Comparison of ENCODE assay signal across 17 mouse cellular contexts in the genomic region with DNA sequence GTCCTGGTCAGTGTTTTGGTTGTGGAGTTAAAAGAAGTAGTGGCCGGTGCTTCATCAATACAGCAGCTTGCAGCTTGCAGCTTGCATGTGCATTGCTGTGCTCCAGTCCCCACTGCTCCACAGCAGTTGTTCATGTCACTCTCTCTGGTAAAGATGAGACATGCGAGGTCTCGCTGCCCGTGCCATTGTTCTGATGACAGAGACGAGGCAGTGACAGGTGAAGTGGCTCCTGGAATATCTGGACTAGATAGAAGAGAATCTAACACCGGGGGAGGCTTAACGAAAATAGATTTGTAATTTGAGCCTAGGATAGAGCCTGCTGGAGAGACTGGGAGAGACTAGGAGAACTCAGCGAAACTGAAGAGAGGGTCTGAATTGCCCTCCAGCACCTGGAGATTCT.
DNase-seq lines count a peak whose midpoint lies in the region; ATAC-seq and TF ChIP-seq lines count a peak whose summit lies in the region.
"Had no signal": no experiment of that assay in that cellular context is flagged by ENCODE, and none has a peak within 500 bp of the region (broad histone marks: within the 10 kb centered on the region; RNA-seq: fewer than 3 reads in every experiment).

No protein-coding gene starts in this region.

- H3K9me3 ChIP-seq in embryonic facial prominence, embryonic 14.5 days (ENCODE audit: control insufficient read depth, low read length), result no peaks in the 10 kb centered on the region
- H3K9me3 ChIP-seq in heart, embryonic 12.5 days (replicated peaks), result no peaks in the 10 kb centered on the region
- H3K9me3 ChIP-seq in limb, embryonic 14.5 days (ENCODE audit: control insufficient read depth, low read length), result no peaks in the 10 kb centered on the region
- H3K9me3 ChIP-seq in intestine, embryonic 16.5 days (ENCODE audit: control insufficient read depth, low read length), result no peaks in the 10 kb centered on the region
- H3K9me3 ChIP-seq: intestine, embryonic 15.5 days; liver, embryonic 13.5 days; megakaryocyte, embryonic 14.5 days; neural tube, embryonic 15.5 days; stomach, embryonic 15.5 days had no signal

- 0 out of 2 replicates have a peak, but pooled peaks cover 4% of the 10 kb centered on the region for H3K36me3 ChIP-seq in embryonic facial prominence, embryonic 14.5 days (ENCODE audit: control insufficient read depth, insufficient read depth, low read length)
- H3K36me3 ChIP-seq in heart, embryonic 12.5 days, result peaks cover 24% of the 10 kb centered on the region
- H3K36me3 ChIP-seq in limb, embryonic 14.5 days (ENCODE audit: control insufficient read depth, insufficient read depth, low read length), result peaks cover 2% of the 10 kb centered on the region; the same call in 1 of the 2 replicates
- H3K36me3 ChIP-seq in intestine, embryonic 16.5 days (ENCODE audit: control insufficient read depth, insufficient read depth, low read length), result no peaks in the 10 kb centered on the region
- H3K36me3 ChIP-seq: intestine, embryonic 15.5 days; liver, embryonic 13.5 days; neural tube, embryonic 15.5 days; stomach, embryonic 15.5 days had no signal

- no peak overlapping the region for H3K4me2 ChIP-seq in embryonic facial prominence, embryonic 14.5 days (ENCODE audit: low read depth, low read length)
- peak overlapping the region; percentile 20 for H3K4me2 ChIP-seq in heart, embryonic 12.5 days
- no peak overlapping the region for H3K4me2 ChIP-seq in limb, embryonic 14.5 days (replicated peaks; ENCODE audit: low read depth, low read length, severe bottlenecking)
- H3K4me2 ChIP-seq in intestine, embryonic 16.5 days (ENCODE audit: low read depth, low read length), result no peak overlapping the region
- H3K4me2 ChIP-seq: intestine, embryonic 15.5 days; liver, embryonic 13.5 days; neural tube, embryonic 15.5 days; stomach, embryonic 15.5 days had no signal

- no peak for TF ChIP-seq POLR2A in limb, embryonic 14.5 days (IDR thresholded peaks at IDR 0.05; ENCODE audit: borderline replicate concordance, extremely low read depth, insufficient read depth, insufficient read length)

- ATAC-seq in embryonic facial prominence, embryonic 14.5 days (ENCODE audit: low read depth), result no peak
- no peak for ATAC-seq in heart, embryonic 12.5 days (ENCODE audit: insufficient number of reproducible peaks, low FRiP score)
- ATAC-seq in limb, embryonic 14.5 days (ENCODE audit: low FRiP score, low read depth), result peak; percentile 62
- no peak for ATAC-seq in intestine, embryonic 16.5 days
- no peak for ATAC-seq in erythroid progenitor cell, adult 5-6 weeks (replicated peaks; ENCODE audit: low FRiP score, poor library complexity, severe bottlenecking)
- ATAC-seq: intestine, embryonic 15.5 days; lung, postnatal 0 days had no signal

- intact Hi-C loops in heart, postnatal 36 days (cut with DNase I), result no loop called here

- H3K4me1 ChIP-seq in embryonic facial prominence, embryonic 14.5 days (ENCODE audit: control insufficient read depth, insufficient read depth, low read length), result peaks cover 20% of the 10 kb centered on the region
- peaks cover 42% of the 10 kb centered on the region for H3K4me1 ChIP-seq in heart, embryonic 12.5 days (replicated peaks)
- peaks cover 15% of the 10 kb centered on the region for H3K4me1 ChIP-seq in limb, embryonic 14.5 days (ENCODE audit: control insufficient read depth, insufficient read depth, low read length)
- H3K4me1 ChIP-seq in intestine, embryonic 16.5 days (ENCODE audit: control insufficient read depth, insufficient read depth, low read length), result peaks cover 3% of the 10 kb centered on the region; the same call in 1 of the 2 replicates
- H3K4me1 ChIP-seq: liver, embryonic 13.5 days; megakaryocyte, embryonic 14.5 days had no signal

- H3K27me3 ChIP-seq in embryonic facial prominence, embryonic 14.5 days (replicated peaks; ENCODE audit: control insufficient read depth, insufficient read depth, low read length), result no peaks in the 10 kb centered on the region
- H3K27me3 ChIP-seq in heart, embryonic 12.5 days (replicated peaks), result no peaks in the 10 kb centered on the region
- no peaks in the 10 kb centered on the region for H3K27me3 ChIP-seq in limb, embryonic 14.5 days (ENCODE audit: control insufficient read depth, insufficient read depth, low read length)
- H3K27me3 ChIP-seq in intestine, embryonic 16.5 days (replicated peaks; ENCODE audit: control insufficient read depth, insufficient read depth, low read length), result no peaks in the 10 kb centered on the region
- H3K27me3 ChIP-seq: intestine, embryonic 15.5 days; liver, embryonic 13.5 days; neural tube, embryonic 15.5 days; stomach, embryonic 15.5 days had no signal

- DNase-seq in heart, adult 8-10 months (ENCODE audit: low spot score), result peak; percentile 26
- no peak for DNase-seq in heart, postnatal 36 days
- peak; percentile 74 for DNase-seq in embryonic facial prominence, embryonic 14.5 days (ENCODE audit: low spot score)
- no peak for DNase-seq in limb, embryonic 14.5 days (ENCODE audit: low spot score)
- DNase-seq: B cell, adult 2 months; cerebellum, postnatal 14 days; kidney, postnatal 10 days; liver, embryonic 13.5 days; retina, postnatal 1 day had no signal

- no peak overlapping the region for H3K27ac ChIP-seq in embryonic facial prominence, embryonic 14.5 days (replicated peaks; ENCODE audit: low read depth, low read length)
- peak overlapping the region; percentile 69 for H3K27ac ChIP-seq in heart, embryonic 12.5 days (ENCODE audit: poor library complexity, severe bottlenecking)
- H3K27ac ChIP-seq in limb, embryonic 14.5 days (replicated peaks; ENCODE audit: low read depth, low read length), result no peak overlapping the region
- H3K27ac ChIP-seq in intestine, embryonic 16.5 days (ENCODE audit: low read length), result no peak overlapping the region
- H3K27ac ChIP-seq: intestine, embryonic 15.5 days; liver, embryonic 13.5 days; neural tube, embryonic 15.5 days; stomach, embryonic 15.5 days had no signal

- WGBS in embryonic facial prominence, embryonic 14.5 days, result 55% methylated on average over 8 of the region's 8 CpGs
- WGBS in heart, embryonic 12.5 days, result 32% methylated on average over 8 of the region's 8 CpGs
- WGBS in limb, embryonic 14.5 days, result 65% methylated on average over 8 of the region's 8 CpGs
- WGBS in intestine, embryonic 16.5 days, result 79% methylated on average over 8 of the region's 8 CpGs

- no peak overlapping the region for H3K4me3 ChIP-seq in embryonic facial prominence, embryonic 14.5 days (ENCODE audit: low read depth, low read length)
- H3K4me3 ChIP-seq in heart, embryonic 12.5 days, result no peak overlapping the region
- no peak overlapping the region for H3K4me3 ChIP-seq in limb, embryonic 14.5 days (replicated peaks; ENCODE audit: low read length)
- no peak overlapping the region for H3K4me3 ChIP-seq in intestine, embryonic 16.5 days (ENCODE audit: low read length)
- H3K4me3 ChIP-seq: intestine, embryonic 15.5 days; liver, embryonic 13.5 days; megakaryocyte, embryonic 14.5 days; neural tube, embryonic 15.5 days; stomach, embryonic 15.5 days had no signal

- no peak overlapping the region for H3K9ac ChIP-seq in embryonic facial prominence, embryonic 14.5 days (ENCODE audit: low read depth, low read length)
- peak overlapping the region; percentile 39; the same call in 1 of the 2 replicates for H3K9ac ChIP-seq in heart, embryonic 12.5 days
- no peak overlapping the region for H3K9ac ChIP-seq in limb, embryonic 14.5 days (ENCODE audit: low read depth, low read length, severe bottlenecking)
- no peak overlapping the region for H3K9ac ChIP-seq in intestine, embryonic 16.5 days (ENCODE audit: low read depth, low read length)
- H3K9ac ChIP-seq: intestine, embryonic 15.5 days; liver, embryonic 13.5 days; neural tube, embryonic 15.5 days; stomach, embryonic 15.5 days had no signal

Comparison
In these comparisons a context has a peak if more than half of its experiments do, and no peak if none do; other contexts are left out.
1. DNase-seq: peak in heart, adult 8-10 months (single experiment) and embryonic facial prominence, embryonic 14.5 days (single experiment); none in heart, postnatal 36 days (0 of 2) and limb, embryonic 14.5 days (single experiment).